Mouse (Mus musculus) spleen, postnatal 10 days (tissue): ENCODE data around the gene Afm.
A peak's percentile ranks its signal among the peaks of the same experiment; 100 is the strongest.

Experiments used
- DNase-seq, 2 experiments: peaks; one replicate each; pipeline ENCODE4 v3.0.0; 2021 to 2022; ENCODE audit warnings: low spot score in 2 of 2

The Afm gene

GRCm38 (mm10) chr5:90556052-90556451 lies 37.3 kb downstream of the Afm start:
- no peak for DNase-seq

DNA sequence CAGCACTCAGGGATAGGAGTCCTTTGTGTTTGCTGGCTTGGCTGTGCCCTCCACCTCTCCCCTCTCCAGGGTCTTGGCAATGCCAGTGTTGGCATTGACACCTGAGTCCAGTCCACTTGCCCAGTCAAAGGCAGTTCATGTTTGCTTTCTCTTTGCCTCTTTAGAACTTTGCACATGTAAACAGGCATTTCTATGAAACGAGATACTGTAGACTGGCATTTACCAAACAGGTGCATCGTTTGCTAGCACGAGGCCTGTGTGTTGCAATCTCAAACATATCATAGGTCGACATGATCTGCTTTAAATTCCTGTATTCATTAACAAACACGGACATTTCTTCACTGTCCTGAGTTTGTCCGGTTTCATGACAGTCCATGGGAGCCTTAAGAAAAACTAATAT lies 42.0 kb downstream of the Afm start, which contains the start of gene 5830473C10Rik:
Gene 5830473C10Rik (plus strand): TSS at position 365 of the 400 bp plus-strand sequence.
- DNase-seq = no peak

DNA sequence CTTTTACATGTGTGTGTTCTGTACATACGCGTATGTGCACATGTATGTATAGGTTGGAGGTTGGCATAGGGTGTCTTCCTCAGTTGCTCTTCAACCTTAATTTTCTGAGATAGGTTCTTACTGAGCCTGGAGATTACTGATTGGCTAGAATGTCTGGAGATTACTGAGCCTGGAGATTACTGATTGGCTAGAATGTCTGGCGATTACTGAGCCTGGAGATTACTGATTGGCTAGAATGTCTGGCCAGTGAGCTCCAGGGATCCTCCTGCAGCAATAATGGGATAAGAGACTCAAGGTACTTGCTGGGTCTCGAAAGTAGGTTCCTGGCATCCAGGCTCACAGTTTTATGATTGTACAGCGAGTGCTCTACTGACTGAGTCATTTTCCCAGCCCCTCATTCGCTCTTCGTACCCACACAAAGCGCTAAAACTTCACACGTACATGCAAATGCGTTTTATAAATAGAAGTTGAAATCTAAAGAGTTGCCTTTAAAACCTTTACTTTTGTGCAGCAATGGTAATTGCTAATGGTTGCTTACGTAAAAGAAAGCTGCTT lies 43.1 kb downstream of the Afm start:
- DNase-seq = no peak

DNA sequence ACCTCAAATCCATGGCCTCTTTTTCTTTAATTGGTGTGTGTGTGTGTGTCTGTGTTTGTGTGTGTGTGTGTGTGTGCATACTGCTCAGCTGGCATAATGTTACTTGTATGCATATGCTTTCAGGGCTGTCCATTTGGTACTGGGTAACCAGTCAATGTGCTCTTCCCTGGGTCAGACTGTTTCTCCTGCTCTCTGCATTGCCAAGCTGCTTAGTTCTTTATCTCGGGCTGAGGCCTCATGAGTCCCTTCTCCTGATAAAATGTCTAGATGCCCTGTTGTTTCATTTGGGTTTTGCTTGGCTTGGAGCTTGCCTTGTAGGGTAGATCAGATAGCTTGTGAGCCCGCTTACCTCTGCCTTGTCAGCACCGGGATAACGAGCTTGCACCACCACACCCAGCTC lies 44.1 kb downstream of the Afm start:
- DNase-seq = no peak

GRCm38 (mm10) chr5:90564161-90564560 lies 45.4 kb downstream of the Afm start:
- no peak for DNase-seq

- no peak for DNase-seq
Observed at GRCm38 (mm10) chr5:90565205-90565604, 46.5 kb downstream of the Afm start.

GRCm38 (mm10) chr5:90567788-90568187 lies 49.1 kb downstream of the Afm start:
- no peak for DNase-seq

- DNase-seq = no peak
Observed at GRCm38 (mm10) chr5:90568338-90568737, 49.6 kb downstream of the Afm start.

DNA sequence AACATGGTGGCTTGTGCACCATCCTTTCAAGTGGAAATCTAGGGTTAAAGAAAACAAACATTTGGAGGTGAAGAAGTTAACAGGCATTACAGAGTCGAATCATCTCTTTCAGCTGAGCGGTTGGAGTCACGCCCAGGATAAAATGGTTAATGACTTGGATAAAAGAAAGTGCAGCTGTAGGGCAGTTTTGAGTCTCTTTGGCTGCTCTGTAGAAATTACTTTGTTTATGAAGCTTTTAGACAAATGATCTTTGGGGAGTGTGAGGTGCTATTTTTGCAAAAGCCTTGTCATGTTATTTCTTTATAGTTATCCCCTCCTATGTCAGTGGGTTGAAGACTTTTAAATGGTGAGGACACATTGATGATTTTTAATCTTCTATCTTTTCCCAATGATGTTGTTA lies 52.5 kb downstream of the Afm start:
- no peak for DNase-seq

DNA sequence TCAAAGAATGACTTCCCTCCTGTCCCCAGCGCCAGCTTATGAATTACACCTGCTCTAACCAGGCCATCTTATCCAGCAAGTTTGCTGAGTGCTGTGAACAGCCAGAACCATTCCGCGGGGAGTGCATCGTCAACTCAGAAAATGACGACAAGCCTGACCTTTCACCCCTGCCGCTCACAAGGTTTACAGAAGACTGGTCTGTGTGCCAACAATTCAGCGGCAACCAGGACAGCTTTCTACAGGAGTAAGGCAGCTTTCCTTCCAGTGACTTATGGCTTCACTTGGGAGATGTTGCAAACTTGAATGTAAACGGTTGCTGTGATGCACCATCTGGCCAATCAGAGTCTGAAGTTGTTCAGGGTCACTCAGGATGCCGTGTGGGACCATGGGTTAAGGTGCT lies 59.0 kb downstream of the Afm start:
- DNase-seq = no peak

DNA sequence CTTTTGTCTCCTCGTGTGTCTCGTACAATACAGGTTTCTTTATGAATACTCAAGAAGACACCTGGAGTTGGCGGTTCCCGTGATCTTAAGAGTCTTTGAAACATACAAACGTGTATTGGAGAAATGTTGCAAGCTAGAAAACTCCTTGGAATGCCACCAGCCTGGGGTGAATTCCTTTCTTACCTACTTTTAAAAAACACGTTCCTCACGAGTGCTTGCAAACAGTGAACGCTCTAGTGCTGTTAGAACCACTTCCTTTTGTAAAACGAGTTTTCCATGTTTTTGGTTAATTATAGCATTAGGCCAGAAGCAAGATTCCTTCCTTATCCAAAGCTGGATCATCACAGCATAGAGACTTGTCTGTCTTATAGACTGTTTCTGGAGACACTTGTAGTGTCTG lies 60.8 kb downstream of the Afm start:
- DNase-seq = no peak

DNA sequence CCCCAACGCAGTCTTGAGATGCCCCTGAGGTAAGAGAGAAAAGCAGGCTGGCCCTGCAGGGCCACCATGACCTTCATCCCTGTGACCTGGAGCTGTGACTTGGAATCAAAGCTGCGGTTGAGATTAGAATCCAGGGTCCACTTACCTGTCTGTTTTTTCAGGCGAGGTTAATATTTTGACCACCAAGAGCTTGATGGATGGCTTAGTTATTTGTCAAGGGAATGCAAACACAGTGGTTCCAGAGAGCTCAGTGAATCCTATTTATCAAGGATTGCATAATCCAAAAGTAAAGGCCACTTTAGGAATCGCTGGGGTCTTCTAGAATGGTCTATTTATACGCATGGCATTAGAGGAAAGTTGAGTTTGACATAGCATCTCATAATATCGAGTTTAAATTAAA lies 63.4 kb downstream of the Afm start:
- no peak for DNase-seq

- no peak for DNase-seq
Observed at GRCm38 (mm10) chr5:90584799-90585198, 66.1 kb downstream of the Afm start.

DNA sequence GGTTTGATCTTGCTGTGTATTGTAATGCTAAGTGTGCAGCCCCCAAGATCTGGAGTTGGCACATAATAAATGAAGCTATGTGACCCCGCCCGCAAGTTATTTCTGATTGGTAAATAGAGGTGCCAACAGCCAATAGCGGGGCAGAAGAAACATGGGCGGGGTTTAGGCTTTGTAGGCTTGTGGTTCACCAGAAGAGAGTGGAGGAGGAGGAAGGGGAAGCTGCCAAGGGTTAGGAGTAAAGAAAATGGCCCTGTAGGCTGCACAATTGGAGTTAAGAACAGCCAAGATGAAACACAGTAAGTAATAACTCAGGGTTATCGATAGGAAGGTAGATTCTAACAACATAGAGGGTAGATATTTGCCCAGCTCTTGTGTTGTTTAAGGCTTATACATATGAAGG lies 67.8 kb downstream of the Afm start:
- no peak for DNase-seq

- DNase-seq = no peak
Observed at GRCm38 (mm10) chr5:90588104-90588503, 69.4 kb downstream of the Afm start.

DNA sequence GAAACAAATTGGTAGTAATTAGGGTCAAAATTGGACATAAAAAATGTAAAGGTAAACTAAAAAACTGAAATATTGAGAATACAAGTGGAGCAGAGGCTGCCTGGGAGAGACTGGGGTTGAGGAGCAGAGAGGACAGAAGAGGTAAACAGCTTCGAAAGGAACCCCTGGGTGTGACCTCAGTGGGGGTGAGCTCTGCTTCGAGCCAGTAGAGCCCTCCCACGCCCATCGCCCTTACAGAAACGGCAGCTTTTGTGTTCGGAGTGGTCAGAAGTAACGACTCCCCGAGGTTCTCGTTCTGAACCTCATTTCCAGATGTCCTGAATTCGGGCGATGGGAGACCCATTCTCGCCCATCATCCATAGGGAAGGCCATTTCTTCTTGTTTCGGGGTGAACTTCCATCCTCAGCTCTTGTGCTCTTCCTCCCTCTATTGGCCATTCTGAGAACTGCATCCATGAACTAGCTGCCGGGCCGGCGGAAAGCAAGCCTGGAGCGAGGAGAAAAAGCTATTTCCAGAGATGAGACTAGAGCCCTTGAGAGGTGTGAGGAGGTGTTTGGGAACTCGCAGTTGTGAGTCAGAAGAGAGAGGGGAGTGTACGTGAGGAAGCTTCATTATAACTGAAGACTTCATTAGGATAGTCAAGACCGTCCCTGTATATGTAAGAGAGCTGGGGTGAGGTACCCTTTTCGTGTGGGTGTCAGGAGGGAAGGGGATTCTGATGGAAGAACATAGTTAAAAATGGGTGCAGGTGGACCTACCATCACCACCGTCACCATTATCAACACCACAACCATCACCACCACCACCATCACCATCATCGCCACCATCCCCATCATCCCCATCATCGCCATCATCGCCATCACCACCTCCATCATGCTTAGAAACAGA lies 70.2 kb downstream of the Afm start:
- DNase-seq = peak; percentile 20 to 59

DNA sequence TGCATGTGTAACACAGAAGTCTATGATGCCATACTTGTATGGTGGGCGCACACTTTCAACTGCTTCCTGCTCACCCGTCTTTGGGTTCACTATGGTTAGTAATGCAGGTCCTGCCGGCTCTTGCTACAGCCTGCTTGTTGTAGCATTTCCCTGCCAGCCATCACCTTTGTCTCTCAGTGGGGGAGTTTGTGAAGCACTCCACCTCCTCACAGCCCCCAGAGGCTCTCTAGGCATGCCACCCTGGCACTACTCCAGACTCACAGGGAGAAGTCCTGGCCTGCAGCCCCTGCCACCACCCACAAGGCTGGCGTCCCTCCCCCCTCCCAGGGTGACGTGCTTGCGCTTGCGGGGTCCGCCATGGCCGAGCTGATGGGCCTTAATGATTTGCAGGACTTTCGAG lies 71.9 kb downstream of the Afm start:
- no peak for DNase-seq

DNA sequence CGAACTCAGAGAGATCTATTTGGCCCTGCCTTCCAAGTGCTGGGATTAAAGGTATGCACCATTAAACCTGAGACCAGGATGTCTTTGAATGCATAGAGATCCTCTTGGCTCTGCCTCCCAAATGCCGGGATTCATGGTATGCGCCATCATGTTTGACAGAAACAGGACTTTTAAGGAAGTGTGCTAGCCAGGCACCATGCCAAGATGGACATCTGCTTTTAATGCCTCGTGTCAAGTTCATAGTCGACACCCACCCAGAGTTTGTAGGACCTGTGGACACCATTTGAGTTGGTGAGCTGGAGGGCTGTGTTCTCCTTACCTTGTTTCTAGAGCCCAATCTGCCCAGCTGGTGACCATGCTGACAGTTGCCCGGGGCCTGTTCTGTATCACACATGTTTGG lies 73.2 kb downstream of the Afm start:
- no peak for DNase-seq

- DNase-seq = no peak
Observed at GRCm38 (mm10) chr5:90594945-90595344, 76.2 kb downstream of the Afm start.

DNA sequence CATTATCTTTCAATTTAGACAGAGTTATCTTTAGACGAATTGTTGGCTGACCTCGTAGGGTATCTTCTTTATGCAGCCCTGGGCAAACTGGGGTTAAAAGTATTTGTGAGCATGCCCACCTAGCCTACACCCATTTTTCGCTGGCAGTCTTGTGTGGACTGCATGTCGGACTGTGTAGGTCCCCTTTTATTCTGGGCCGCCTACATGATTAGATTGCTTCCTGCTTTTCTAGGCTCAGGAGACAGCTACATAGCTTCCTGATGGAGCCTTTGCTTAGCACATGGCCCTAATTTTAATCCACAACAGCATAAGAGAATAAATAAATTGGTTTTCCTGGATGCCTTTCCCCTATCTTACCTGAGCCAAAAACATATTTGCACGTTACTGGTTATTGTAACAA lies 77.4 kb downstream of the Afm start:
- DNase-seq = no peak

- DNase-seq = peak in 1 of 2 experiments; percentile 50
Observed at GRCm38 (mm10) chr5:90601469-90601868, 82.7 kb downstream of the Afm start.
